Mouse (Mus musculus) embryonic facial prominence, embryonic 15.5 days (tissue): ENCODE results near the gene Pmvk. TPM values are rescaled to one million over a fixed set of nuclear protein-coding genes. Genes with fewer than 3 reads are reported as not detected.
"Not testable (repeated sequence)": the region's sequence is repeated elsewhere in the genome, so short reads cannot be mapped to it uniquely, and the experiment has no call there.

ENCODE experiments used
- ATAC-seq: fragments of 200-750 bp; cut with Nextera tagmentation; 2 replicates; pipeline ENCODE4 v1.8.0; 2017; ENCODE audit warnings: low read depth, moderate TSS enrichment; ENCODE audit not compliant: insufficient number of reproducible peaks, low FRiP score, low TSS enrichment
- H3K27ac ChIP-seq: fragments of 300-500 bp; sonication (generic); replicated peaks from 2 replicates; pipeline ENCODE4 v1.5.1; 2015; ENCODE audit warnings: mild to moderate bottlenecking, inconsistent platforms
- H3K27me3 ChIP-seq: fragments of 300-500 bp; sonication (generic); 2 replicates; pipeline ENCODE4 v1.6.1; 2015; ENCODE audit warnings: inconsistent platforms
- H3K36me3 ChIP-seq: fragments of 300-500 bp; sonication (generic); 2 replicates; pipeline ENCODE4 v1.6.1; 2015; ENCODE audit warnings: mild to moderate bottlenecking, inconsistent platforms
- H3K4me1 ChIP-seq: fragments of 300-500 bp; sonication (generic); 2 replicates; pipeline ENCODE4 v1.6.1; 2015; ENCODE audit warnings: inconsistent platforms
- H3K4me2 ChIP-seq: fragments of 300-500 bp; sonication (generic); replicated peaks from 2 replicates; pipeline ENCODE4 v1.6.1; 2015; ENCODE audit warnings: mild to moderate bottlenecking, inconsistent platforms
- H3K4me3 ChIP-seq: fragments of 300-500 bp; sonication (generic); replicated peaks from 2 replicates; pipeline ENCODE4 v1.5.1; 2015; ENCODE audit warnings: mild to moderate bottlenecking, inconsistent platforms
- H3K9ac ChIP-seq: fragments of 300-500 bp; sonication (generic); 2 replicates; pipeline ENCODE4 v1.6.1; 2015; ENCODE audit warnings: inconsistent platforms
- H3K9me3 ChIP-seq: fragments of 300-500 bp; sonication (generic); replicated peaks from 2 replicates; pipeline ENCODE4 v1.6.1; 2016; ENCODE audit warnings: inconsistent platforms
- WGBS: fragments of 180-500 bp; shearing (Covaris S2); methylation state at CpG from one replicate; pipeline ENCODE4 v1.1.7; 2015; 5-methylcytosine and 5-hydroxymethylcytosine counted together
- polyA plus RNA-seq: library from polyadenylated mRNA; unstranded; fragments of >200 nt; fragmentation: Nextera tagmentation; extraction: Ambion mirVana; gene quantifications from 2 replicates; pipeline ENCODE4 v1.2.1, GENCODE M21; 2015

Gene Pmvk
- polyA plus RNA-seq, 1 experiment from 2014 or later: 51.3 TPM

DNA sequence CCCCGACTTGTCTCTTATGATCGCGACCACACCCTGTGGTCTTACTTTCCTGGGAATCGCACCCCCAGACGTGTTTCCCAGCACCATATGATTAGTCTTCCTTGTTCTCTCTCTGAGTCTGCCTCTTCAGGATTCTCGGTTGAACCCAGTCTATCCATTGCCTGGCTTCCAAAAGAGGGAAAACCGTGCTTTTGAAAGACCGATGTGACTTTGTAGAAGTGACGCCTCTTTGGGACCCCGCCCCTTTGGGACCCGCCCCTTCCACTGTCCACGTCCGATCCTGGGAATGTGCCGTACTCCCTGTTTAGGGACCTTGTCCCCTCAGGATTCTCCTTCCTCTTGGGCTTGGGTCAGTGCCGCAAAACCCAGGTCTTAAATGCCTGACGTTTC is 35.5 kb upstream of the Pmvk start:
- H3K9me3 ChIP-seq: no peaks in the 10 kb centered on the region
- peaks cover 30% of the 10 kb centered on the region for H3K36me3 ChIP-seq
- peak overlapping the region; percentile 80 for H3K4me2 ChIP-seq
- peak overlapping the region; percentile 33 for H3K9ac ChIP-seq
- under 1% methylated on average over 16 of the region's 16 CpGs for WGBS
- peak overlapping the region; percentile 58 for H3K4me3 ChIP-seq
- peak overlapping the region; percentile 98 for H3K27ac ChIP-seq
- no peaks in the 10 kb centered on the region for H3K27me3 ChIP-seq
- H3K4me1 ChIP-seq: peaks cover 56% of the 10 kb centered on the region
- ATAC-seq: no peak

DNA sequence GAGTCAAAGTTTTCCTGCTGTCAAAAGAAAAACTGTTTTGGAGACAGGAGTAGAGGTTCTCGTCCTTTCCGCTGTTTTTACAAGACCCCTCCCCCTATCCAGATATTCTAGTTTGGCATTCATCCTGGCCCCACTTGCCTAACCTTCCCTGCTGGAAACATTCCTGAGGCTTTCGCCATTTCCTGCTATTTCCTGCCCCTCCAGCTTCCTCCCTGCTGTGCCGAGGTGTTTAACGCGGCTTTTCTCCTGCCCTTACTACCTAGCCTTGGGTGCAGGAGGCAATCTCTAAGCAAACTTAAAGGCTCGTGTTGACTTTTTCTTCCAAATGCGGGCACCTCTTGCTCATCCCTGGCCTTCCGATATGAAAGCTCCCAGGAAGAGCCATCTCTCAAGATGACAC is 34.8 kb upstream of the Pmvk start:
- WGBS: 1% methylated on average over 9 of the region's 9 CpGs
- peak overlapping the region; percentile 33 for H3K9ac ChIP-seq
- H3K27me3 ChIP-seq: no peaks in the 10 kb centered on the region
- no peak for ATAC-seq
- H3K4me2 ChIP-seq: peak overlapping the region; percentile 80
- no peaks in the 10 kb centered on the region for H3K9me3 ChIP-seq
- H3K27ac ChIP-seq: peak overlapping the region; percentile 98
- peaks cover 30% of the 10 kb centered on the region for H3K36me3 ChIP-seq
- H3K4me3 ChIP-seq: peak overlapping the region; percentile 58
- H3K4me1 ChIP-seq: peaks cover 56% of the 10 kb centered on the region

DNA sequence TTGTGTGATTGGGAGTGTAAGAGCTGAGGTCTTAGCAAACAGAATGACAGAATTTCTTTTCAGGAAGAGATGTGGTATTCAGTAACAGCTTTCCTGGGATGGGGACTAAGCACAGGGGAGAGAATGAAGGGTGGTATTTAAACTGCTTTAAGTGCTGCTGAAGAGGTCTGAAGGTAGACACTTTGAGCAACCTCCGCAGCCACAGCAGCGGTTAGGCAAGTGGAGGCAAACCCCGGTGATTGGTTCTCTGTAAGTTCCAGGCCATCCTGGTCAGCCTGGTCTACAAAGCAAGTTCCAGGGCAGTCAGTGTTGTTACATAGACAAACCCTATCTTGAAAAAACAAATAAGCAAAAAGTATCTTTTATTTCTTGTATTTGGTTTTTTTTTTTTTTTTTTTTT is 34.4 kb upstream of the Pmvk start:
- H3K27ac ChIP-seq: peak overlapping the region; percentile 98
- peak overlapping the region; percentile 80 for H3K4me2 ChIP-seq
- no peaks in the 10 kb centered on the region for H3K9me3 ChIP-seq
- peaks cover 56% of the 10 kb centered on the region for H3K4me1 ChIP-seq
- no peaks in the 10 kb centered on the region for H3K27me3 ChIP-seq
- WGBS: 18% methylated on average over 3 of the region's 3 CpGs
- H3K4me3 ChIP-seq: peak overlapping the region; percentile 58
- ATAC-seq: no peak
- H3K36me3 ChIP-seq: peaks cover 30% of the 10 kb centered on the region
- peak overlapping the region; percentile 33; the same call in 1 of the 2 replicates for H3K9ac ChIP-seq

DNA sequence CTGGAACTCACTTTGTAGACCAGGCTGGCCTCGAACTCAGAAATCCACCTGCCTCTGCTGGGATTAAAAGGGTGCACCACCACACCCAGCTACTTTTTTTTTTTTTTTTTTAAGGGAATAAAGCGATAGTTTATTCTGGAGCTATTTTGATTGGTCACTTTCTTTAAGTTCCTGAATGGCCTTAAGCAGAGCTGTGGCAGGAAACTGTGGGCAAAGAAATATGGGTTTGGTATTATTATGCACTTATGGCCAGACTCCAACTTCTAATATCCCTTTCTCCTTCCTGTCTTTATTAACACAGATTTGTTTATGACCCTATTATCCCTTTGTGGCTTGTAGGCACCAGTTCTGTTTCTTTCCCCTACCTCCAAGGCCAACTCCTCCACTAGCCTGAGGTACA is 33.9 kb upstream of the Pmvk start:
- Histone ChIP-seq H3K9ac (no peak overlapping the region), H3K27me3 (no peaks in the 10 kb centered on the region), H3K4me2 (peak overlapping the region; percentile 80), H3K36me3 (peaks cover 30% of the 10 kb centered on the region), H3K27ac (peak overlapping the region; percentile 98), H3K4me1 (peaks cover 56% of the 10 kb centered on the region), H3K4me3 (peak overlapping the region; percentile 53), H3K9me3 (no peaks in the 10 kb centered on the region)
- no peak for ATAC-seq
- 42% methylated on average over 2 of the region's 2 CpGs for WGBS

DNA sequence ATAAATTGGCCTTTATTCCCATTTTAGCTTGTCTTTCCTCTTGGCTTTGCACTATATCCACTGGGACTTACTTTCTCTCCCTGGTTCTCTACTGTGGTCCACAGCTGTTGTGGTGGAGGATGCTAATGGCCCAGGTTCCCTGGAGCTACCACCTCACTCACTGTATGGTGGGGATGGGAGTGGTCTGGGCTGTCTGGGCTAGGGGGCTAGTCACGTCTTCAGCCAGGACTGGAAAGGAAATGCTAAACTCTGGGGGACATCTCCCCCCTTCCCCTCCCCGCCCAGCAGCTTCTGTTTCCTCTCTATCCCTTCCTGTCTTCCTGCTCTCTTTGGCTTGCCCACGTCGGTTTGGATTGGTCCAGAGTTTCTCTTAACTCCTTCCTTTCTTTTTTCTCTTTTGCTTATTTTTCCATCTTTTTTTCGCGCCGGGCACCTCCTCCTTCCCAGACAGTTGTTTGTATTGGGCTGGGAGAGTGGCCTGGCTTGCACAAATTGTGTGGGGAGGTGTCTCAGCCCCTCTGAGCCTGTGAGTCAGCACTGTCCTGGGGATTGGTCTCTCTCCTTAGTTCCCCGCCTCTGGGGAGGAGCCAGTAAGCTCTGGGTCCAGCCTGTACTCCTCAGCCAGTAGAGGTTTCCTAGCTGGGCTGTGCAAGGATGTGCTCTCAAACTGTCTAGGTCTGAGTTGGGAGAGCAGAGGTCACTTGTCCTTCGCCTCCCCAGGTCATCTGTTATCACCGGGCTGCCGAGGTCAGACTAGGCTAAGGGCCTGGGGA is 33.2 kb upstream of the Pmvk start:
- Histone ChIP-seq H3K27ac (peak overlapping the region; percentile 98), H3K27me3 (no peaks in the 10 kb centered on the region), H3K4me2 (peak overlapping the region; percentile 80), H3K4me1 (peaks cover 56% of the 10 kb centered on the region), H3K9ac (peak overlapping the region; percentile 58), H3K4me3 (peak overlapping the region; percentile 53), H3K9me3 (no peaks in the 10 kb centered on the region), H3K36me3 (peaks cover 30% of the 10 kb centered on the region)
- WGBS: 4% methylated on average over 11 of the region's 11 CpGs
- peak; percentile 84 for ATAC-seq

DNA sequence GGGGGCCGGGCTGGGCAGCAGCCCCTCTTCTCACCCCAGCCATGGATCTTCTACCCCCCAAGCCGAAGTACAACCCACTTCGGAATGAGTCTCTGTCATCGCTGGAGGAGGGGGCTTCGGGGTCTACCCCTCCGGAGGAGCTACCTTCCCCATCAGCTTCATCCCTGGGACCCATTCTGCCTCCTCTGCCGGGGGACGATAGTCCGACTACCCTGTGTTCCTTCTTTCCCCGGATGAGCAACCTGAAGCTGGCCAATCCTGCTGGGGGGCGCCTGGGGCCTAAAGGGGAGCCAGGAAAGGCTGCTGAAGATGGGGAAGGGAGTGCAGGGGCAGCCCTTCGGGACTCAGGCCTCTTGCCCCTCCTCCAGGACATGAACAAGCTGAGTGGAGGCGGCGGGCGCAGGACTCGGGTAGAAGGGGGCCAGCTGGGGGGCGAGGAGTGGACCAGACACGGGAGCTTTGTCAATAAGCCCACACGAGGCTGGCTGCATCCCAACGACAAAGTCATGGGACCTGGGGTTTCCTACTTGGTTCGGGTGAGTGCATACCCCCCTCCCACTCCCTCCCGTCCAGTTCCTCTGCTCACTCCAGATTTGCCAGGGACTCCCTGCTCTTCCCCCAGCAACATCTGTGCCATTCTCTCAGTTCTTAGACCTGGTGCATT is 32.4 kb upstream of the Pmvk start:
- peaks cover 49% of the 10 kb centered on the region for H3K4me1 ChIP-seq
- H3K27me3 ChIP-seq: no peaks in the 10 kb centered on the region
- H3K27ac ChIP-seq: peak overlapping the region; percentile 98
- H3K9me3 ChIP-seq: no peaks in the 10 kb centered on the region
- H3K36me3 ChIP-seq: peaks cover 34% of the 10 kb centered on the region
- peak overlapping the region; percentile 53 for H3K4me3 ChIP-seq
- 7% methylated on average over 22 of the region's 22 CpGs for WGBS
- peak overlapping the region; percentile 58 for H3K9ac ChIP-seq
- H3K4me2 ChIP-seq: peak overlapping the region; percentile 80
- ATAC-seq: no peak

DNA sequence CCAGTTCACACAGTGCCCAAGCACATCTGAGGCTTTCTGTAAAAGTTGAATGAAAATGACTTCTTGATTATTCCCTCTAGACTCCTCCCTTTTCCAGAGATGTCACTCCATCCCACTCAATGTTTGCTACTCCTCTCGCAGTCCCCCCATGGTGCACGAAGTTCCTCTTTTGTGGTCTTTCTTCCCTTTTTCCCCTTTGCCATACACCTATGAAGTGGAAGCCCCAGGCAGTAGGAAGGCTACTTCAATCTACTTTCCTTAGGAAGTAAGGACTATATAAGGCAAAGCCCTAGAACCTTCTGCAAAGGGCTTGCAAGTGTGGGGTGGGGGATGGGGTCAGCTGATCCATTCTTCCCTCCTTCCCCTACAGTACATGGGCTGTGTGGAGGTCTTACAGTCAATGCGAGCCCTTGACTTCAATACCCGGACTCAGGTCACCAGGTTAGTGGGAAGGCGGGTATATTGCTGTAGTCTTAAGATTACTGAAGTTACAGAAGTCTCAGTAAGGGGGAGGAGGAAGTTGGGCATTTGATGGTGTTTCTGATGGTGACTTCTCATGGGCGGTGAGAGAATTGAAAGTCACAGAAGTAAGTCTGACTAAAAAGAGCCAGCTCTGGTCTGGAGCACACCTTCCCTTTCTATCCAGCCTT is 31.7 kb upstream of the Pmvk start:
- Histone ChIP-seq H3K4me1 (peaks cover 44% of the 10 kb centered on the region), H3K4me3 (peak overlapping the region; percentile 53), H3K9me3 (no peaks in the 10 kb centered on the region), H3K4me2 (peak overlapping the region; percentile 80), H3K9ac (no peak overlapping the region; the same call in 1 of the 2 replicates), H3K27ac (peak overlapping the region; percentile 98; the same call in 1 of the 2 replicates), H3K36me3 (peaks cover 41% of the 10 kb centered on the region), H3K27me3 (no peaks in the 10 kb centered on the region)
- WGBS: 69% methylated on average over 6 of the region's 6 CpGs
- ATAC-seq: no peak

DNA sequence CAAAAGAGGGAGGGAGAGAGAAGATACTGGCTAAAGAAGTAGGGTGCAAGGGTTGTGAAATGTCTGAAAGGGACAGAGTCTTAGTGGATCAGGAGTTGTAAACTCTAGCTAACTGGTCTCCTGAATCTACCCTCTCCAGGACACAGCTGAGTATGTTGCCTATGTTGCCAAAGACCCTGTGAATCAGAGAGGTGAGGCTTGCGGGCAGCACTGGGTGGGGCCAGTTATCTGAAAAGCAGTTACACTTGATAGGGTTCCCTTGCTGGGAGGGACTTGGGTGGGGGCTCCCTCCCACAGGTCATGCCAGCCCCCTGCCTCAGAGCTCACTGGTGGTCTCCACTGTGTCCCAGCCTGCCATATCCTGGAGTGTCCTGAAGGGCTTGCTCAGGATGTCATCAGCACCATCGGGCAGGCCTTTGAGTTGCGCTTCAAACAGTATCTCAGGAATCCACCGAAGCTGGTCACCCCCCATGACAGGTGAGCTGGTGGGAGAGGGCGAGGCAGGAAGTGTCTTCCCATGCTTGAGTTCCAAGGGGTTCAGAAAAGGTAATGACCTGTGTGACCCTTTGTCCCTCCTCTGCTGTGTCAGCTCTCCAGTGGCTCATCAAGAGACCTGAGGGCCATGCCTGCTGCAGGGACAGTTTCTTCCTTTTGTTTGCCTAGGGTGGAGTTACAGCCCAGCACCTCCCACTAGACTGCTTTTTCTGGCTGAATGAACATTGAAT is 29.8 kb upstream of the Pmvk start:
- Histone ChIP-seq H3K36me3 (peaks cover 46% of the 10 kb centered on the region), H3K27me3 (no peaks in the 10 kb centered on the region), H3K9ac (no peak overlapping the region), H3K27ac (no peak overlapping the region), H3K4me3 (no peak overlapping the region), H3K9me3 (no peaks in the 10 kb centered on the region), H3K4me2 (no peak overlapping the region), H3K4me1 (peaks cover 39% of the 10 kb centered on the region)
- ATAC-seq: no peak
- 91% methylated on average over 5 of the region's 5 CpGs for WGBS

DNA sequence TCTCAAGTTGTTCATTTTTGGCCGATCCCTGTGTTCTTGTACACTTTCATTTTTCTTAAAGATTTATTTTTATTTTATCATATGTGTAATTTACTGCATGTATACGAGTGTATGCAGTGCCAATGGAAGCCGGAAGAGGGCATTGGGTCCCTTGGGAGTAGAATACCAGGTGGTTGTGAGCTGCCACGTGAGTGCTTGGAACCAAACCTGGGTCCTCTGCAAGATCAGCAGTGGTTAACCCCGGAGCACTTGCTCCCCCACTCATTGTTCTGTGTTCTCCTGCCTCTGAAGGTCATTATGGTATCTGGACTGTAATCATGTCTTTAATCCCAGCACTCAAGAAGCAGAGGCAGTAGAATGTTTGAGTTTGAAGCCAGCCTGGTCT is 29.2 kb upstream of the Pmvk start:
- Histone ChIP-seq H3K4me1 (peaks cover 34% of the 10 kb centered on the region), H3K4me3 (no peak overlapping the region), H3K27ac (no peak overlapping the region), H3K9ac (no peak overlapping the region), H3K9me3 (no peaks in the 10 kb centered on the region), H3K4me2 (no peak overlapping the region), H3K27me3 (no peaks in the 10 kb centered on the region), H3K36me3 (peaks cover 46% of the 10 kb centered on the region)
- 81% methylated on average over 5 of the region's 5 CpGs for WGBS
- ATAC-seq: no peak

DNA sequence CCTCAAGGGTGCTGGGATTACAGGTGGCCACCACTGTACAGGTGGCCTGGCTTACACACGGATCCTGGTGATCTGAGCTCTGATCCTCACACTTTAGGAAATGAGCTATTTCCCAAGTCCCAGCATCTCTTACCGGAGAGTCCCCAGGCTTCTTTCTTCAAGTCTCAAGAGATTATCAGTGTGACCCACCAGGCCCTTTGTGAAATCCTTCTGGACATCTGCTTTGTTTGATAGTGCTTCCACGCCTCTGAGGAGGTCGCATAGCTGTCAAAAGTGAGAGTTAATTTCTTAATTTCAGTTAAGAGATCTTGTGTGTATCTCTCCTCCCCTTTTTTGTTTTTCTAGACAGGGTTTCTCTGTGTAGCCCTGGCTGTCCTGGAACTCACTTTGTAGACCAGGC is 28.5 kb upstream of the Pmvk start:
- peaks cover 28% of the 10 kb centered on the region for H3K4me1 ChIP-seq
- H3K9ac ChIP-seq: no peak overlapping the region
- peaks cover 46% of the 10 kb centered on the region for H3K36me3 ChIP-seq
- no peaks in the 10 kb centered on the region for H3K9me3 ChIP-seq
- no peak overlapping the region for H3K4me3 ChIP-seq
- no peaks in the 10 kb centered on the region for H3K27me3 ChIP-seq
- H3K27ac ChIP-seq: no peak overlapping the region
- ATAC-seq: no peak
- WGBS: 90% methylated on average over 4 of the region's 4 CpGs
- no peak overlapping the region for H3K4me2 ChIP-seq

DNA sequence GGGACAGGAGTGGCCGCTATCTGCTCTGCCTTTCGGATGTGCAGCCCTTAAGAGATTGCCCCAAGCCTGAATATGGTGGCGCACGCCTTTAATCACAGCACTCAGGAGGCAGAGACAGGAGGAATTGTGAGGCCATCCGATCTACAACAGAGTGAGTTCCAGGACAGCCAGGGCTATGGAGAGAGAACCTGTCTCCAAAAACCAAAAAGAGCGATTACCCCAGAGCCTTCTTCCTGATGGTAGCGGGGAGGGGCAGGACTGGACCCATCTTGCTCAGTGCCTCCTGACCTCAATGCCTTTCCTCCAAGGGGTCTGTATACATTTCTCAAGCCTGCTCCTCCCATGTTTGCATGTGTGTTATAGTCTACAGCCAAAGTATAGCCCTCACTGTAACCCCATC is 25.3 kb upstream of the Pmvk start:
- not testable (repeated sequence) for H3K4me2 ChIP-seq
- 91% methylated on average over 7 of the region's 7 CpGs for WGBS
- H3K36me3 ChIP-seq: peaks cover 59% of the 10 kb centered on the region

More for the DNA sequence above, 25.3 kb upstream of the Pmvk start:
- H3K9ac ChIP-seq, ATAC-seq, H3K9me3 ChIP-seq, H3K27me3 ChIP-seq, H3K4me3 ChIP-seq, H3K27ac ChIP-seq: not testable (repeated sequence)
- H3K4me1 ChIP-seq: peaks cover 17% of the 10 kb centered on the region
